Mouse (Mus musculus): ENCODE data around the gene Apol11a.
A peak's percentile ranks its signal among the peaks of the same experiment; 100 is the strongest.
"Not testable (repeated sequence)": the region's sequence is repeated elsewhere in the genome, so short reads cannot be mapped to it uniquely, and the experiment has no call there.

The Apol11a gene

DNA sequence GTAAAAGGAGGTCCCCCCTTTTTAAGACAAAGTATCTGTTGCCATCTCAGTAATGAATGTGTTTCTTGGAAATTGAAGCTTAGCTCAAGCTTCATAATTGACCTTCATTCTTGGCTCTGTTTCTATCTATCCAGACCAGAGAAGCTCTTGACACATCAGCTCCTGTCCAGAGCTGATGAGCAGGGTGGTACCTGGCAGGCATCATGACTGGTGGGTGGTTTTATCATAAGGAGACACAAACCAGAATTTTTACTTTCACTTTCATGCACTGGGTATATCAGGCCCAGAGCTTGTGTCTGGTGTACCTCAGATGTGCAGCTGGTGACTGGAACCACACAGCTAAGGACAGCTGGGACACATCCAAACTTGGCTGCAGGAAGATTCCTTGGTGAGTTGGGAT, at the start of gene Apol11a:
Gene Apol11a, plus strand, starts transcription at position 306 of the 400 bp plus-strand sequence.
- not testable (repeated sequence) for DNase-seq

DNA sequence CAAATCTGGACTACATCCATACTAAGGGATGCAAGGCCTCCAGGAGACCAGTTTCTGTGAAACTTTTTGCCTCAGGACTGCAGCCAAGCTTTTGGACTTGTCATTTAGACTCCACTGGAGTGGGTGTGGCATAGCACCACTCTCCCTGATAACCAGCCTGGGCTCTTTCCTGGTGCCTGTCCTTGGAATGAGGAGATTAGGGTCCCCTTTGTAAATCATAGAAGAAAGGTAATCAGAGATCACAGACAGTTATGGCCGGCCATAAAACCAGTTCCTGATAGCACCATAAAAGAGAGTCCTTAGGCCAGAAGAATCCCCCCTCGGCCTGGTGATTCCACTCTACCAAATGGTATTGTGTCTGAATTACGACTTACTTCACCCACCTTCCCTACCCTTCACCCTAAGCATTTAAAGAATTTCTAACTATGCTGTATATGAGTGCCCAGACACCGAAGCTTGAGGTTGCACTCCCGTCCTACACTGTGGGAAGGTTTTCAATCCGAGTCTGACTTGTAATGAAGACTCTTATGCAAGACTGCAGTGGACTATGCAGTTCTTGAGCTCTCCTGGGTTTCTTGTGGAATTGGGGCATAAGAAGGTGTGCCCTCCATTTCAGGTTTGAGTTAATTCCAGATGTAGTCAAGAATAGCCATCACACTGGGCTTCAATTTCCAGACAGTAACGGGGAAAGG, 33.2 kb upstream of the Apol11a start:
- not testable (repeated sequence) for DNase-seq

DNA sequence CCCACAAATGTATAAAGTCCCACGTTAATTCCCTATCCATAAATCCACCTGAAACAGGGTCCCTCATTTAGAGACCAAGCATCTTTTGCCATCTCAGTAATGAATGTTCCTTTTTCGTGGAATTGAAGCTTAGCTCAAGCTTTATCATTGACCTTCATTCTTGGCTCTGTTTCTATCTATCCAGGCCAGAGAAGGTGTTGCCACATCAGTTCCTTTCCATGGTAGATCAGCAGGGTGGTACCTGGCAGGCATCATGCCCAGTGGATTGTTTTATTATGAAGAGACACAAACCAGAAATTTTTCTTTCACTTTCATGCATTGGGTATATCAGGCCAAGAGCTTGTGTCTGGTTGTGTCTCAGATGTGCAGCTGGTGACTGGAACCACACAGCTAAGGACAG, 31.4 kb upstream of the Apol11a start, which contains the start of gene Apol10a:
Gene Apol10a, plus strand, starts transcription at position 355 of the 400 bp plus-strand sequence.
- not testable (repeated sequence) for DNase-seq

DNA sequence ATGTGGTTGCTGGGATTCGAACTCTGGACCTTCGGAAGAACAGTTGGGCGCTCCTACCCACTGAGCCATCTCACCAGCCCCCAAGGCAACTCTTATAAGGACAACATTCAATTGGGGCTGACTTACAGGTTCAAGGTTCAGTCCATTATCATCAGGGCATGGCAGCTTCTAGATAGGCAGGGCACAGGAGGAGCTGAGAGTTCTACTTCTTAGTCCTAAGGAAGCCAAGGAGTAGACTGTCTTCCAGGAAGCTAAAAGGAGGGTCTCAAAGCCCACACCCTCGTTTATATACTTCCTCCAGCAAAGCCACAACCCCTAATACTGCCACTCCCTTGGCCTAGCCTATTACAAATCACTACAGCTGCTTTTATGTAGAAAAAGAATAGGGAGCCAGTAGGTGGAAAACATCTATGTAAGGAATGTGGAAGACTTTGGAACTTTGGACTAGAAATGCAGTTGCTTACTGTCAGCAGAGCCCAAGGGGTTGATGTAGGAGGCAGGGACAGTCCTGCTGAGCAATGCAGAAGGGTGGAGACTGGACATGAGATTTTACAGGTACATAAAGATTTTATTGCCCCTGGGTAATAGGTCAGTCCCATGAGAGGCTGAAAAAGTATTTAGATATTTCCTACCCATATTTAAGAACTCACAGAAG, 25.8 kb upstream of the Apol11a start:
- DNase-seq, result no peak

DNA sequence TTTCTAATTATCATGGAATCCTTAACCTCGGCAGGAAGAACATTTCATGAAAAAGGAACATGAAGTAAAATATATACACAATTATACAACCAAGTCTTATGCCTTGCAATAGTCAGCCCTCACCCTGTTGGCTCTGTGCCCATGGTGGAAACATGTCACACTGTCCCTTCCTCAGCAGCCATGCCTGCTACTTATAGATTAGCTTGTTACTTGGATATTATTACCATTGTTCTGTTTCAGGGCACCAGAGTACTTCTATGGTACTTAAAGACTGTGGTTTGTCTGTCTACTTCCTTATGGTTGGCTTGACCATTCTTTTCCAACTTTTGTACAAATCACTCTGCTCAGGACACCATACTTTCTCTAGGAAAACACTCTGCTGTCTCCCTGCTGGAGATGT, 14.9 kb upstream of the Apol11a start:
- not testable (repeated sequence) for DNase-seq

DNA sequence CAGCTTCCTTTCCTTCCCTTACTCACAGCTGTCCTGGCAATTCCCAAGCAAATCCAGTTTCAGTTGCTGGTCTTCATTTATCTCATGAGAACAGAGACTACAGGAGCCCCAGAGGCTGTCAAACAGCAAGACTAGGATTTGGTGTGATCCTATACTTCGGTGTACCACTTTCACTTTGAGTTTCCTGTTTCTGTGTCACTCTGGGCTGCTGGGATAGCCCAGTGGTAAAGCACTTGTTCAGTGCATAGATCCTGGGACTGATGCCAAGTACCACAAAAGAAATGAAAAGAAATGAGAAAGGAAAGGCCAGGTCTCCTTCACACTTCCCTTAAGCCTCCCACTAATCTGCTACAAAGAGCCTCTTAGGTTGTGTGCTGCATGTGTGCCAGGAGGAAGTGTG, 13.4 kb upstream of the Apol11a start:
- not testable (repeated sequence) for DNase-seq

DNA sequence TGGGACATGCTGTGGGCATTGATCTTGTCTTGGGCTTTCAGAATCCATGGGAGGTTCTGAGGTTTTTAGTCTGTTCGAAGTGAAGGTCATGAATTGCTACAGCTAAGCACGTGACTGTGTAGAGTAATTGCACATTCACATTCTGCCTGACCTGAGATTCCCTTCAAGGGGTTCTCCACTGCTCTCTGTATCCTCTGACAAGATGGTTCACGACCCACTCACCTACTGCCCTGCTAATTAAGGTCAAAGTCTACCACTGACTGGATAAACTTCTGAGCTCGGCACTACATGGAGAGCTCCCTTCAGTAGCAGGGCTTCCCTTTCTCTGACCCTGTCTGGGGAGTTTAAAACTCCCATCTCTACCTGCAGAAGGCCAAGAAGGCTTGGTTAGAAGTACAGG, 12.5 kb downstream of the Apol11a start:
- DNase-seq, result not testable (repeated sequence)

DNA sequence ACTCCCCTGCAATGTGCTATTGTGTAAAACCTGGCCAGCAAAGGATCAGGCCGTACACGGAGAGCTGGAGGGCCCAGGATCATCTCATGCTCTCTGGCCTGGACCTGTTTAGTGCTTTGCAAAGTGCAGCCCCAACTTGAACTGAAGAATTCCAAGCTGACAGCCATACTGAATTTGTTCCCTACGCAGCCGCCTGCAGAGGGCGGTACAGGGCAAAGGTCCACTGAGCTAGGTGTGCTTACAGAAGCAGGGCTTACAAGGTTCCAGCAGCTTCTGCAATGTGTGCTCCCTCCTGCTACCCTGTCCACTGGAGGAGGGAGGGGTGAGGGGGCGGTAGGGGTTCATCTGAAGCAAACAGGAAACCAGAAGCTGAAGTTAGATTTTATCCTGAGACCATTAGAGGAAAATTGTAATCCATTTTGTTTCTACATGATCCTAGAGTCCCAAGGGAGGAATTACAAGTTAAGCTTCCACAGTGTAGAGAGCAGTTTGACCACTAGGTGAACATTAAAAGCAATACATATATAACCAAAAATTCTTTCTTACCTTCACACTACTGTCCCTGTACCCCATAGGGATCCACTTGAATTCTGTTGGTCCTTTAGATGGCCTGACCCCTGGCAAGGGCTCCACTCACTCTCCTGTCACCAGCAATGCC, 15.2 kb downstream of the Apol11a start:
- peak; percentile 73 for DNase-seq

DNA sequence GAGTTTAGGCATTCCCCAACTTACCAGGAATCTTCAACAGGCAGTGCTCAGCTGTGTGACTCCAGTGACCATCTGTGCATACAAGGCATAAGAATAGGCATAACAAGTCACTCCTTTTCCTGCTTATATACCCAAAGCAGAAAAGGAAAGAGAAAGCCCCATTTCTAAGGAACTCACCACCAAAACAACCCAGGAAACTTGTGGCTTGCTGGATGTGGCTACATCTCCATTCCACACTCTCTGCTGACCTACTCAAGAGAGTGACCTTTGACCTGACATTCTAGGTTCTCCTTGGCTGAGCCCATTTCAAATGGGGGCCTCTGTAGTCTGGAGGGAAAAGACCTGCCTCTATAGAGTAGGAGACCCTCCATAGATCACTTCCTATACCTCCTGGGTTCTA, 25.1 kb downstream of the Apol11a start, which contains the start of gene Apol7c:
Gene Apol7c, minus strand, starts transcription at position 101 of the 400 bp plus-strand sequence.
- no peak for DNase-seq

DNA sequence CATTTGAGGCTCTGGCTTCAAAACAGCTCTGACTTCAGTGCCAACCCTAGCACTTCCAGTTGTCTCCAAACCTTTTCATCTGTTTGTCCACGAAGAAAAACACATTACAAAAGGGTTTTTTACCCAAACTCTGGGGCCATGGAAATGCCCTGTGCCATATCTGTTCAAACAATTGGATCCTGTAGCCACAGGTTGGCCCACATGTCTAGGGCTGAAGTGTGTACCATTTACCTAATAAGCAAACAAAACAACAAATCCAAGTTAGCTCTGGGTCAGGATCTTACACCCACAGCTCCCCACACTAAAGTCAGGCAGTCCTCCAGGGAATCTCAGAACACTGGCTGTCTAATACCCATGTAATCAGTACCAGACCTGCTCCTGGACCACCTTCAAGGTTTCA, 31.1 kb downstream of the Apol11a start:
- not testable (repeated sequence) for DNase-seq

DNA sequence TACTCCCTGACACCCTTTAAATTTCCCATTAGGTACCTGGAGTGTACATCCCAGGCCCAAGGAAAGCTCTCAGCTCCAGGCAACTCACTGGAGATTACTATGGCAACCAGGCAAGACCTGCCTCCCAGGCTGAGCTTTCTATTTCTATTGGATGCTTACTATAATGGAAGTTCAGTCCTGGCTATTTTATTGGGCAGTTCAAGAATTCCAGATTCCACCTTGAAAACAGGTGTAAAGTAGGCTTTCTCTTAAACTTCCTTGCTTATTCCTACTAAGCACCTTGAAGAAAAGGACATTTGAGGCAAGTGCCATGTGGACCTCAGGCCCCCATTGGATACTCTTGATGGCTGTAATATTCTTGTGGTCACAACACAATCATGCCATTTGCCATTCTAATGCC, 53.7 kb downstream of the Apol11a start, which contains the start of gene 1700025B11Rik:
Gene 1700025B11Rik, minus strand, starts transcription at position 101 of the 400 bp plus-strand sequence.
- DNase-seq, result no peak

DNA sequence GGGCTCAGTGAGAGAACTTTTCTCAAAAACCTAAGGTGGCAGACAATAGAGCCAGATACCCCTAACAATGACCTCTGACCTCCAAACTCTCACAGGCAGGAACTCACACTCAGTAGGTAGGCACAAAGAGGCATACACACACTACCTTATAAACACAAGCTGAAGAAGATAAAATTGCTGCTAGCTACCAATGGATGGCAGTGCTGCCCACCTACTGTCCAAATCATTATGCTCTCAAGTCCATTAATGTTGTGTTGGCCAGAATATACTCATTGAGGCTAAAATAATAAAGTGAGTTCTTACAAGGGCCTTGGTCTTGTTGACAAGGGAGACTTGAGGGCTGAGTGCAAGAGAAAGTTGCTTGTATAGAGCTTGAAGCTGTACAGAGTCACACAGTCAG, 55.1 kb downstream of the Apol11a start:
- DNase-seq, result no peak

Data from lung, postnatal 10 days (tissue).